15 mouse cellular contexts compared by ENCODE assay signal in the genomic region with DNA sequence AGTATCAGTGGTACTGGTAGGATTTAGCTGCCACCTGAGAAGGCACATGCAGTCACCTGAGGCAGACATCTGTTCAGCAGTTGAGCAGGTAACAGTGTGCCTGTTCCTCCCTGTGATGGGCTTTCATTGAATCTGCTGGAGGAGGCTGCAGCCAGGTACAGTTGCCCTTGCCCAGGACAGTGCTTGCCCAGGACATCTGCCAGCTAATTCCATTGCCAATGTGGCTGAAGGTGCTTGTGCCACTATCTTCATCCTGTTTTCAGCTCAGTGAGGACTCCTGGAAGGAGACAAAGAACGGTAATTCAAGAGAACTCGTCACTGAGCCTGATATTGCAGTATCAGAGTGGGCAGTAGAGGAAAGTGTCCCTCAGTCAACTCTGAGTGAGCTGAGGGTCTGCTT.
DNase-seq lines count a peak whose midpoint lies in the region; ATAC-seq and TF ChIP-seq lines count a peak whose summit lies in the region.
"Had no signal": no experiment of that assay in that cellular context is flagged by ENCODE, and none has a peak within 500 bp of the region (broad histone marks: within the 10 kb centered on the region; RNA-seq: fewer than 3 reads in every experiment).

No protein-coding gene starts in this region.

- no peak overlapping the region for H3K4me3 ChIP-seq in liver, adult 2 months (ENCODE audit: insufficient read depth, low read depth, low read length)
- H3K4me3 ChIP-seq in liver, embryonic 11.5 days (ENCODE audit: low read depth, low read length): no peak overlapping the region
- H3K4me3 ChIP-seq: embryonic facial prominence, embryonic 13.5 days; embryonic facial prominence, embryonic 15.5 days; erythroblast, embryonic 14.5 days; forebrain, embryonic 10.5 days had no signal

- no peaks in the 10 kb centered on the region for H3K79me2 ChIP-seq in liver, adult 2 months (ENCODE audit: control insufficient read depth, insufficient read depth, low read length)

- H3K27ac ChIP-seq in liver, adult 2 months (replicated peaks; ENCODE audit: insufficient read depth, low read depth, low read length): no peak overlapping the region
- H3K27ac ChIP-seq in liver, embryonic 11.5 days (ENCODE audit: low read depth, low read length): no peak overlapping the region
- H3K27ac ChIP-seq: embryonic facial prominence, embryonic 13.5 days; embryonic facial prominence, embryonic 15.5 days; forebrain, embryonic 10.5 days had no signal

- peak; percentile 68 to 71 for DNase-seq in cerebellum, postnatal 14 days
- peak; percentile 5 to 10 for DNase-seq in cerebellum, postnatal 36 days
- no peak for DNase-seq in cerebellum, postnatal 4 days (ENCODE audit: low spot score in 2 of 2)
- DNase-seq in liver, adult 2 months (ENCODE audit: extremely low read depth, low read depth, low spot score): peak; percentile 61
- DNase-seq in liver, embryonic 11.5 days (ENCODE audit: low spot score): no peak
- DNase-seq: cerebellum, adult 18-20 months; cerebellum, adult 9-10 months; embryo, embryonic 11 days had no signal

- no peaks in the 10 kb centered on the region for H3K9me3 ChIP-seq in liver, embryonic 11.5 days (ENCODE audit: control insufficient read depth, low read length)
- H3K9me3 ChIP-seq: embryonic facial prominence, embryonic 13.5 days; embryonic facial prominence, embryonic 15.5 days; forebrain, embryonic 10.5 days had no signal

- H3K4me1 ChIP-seq in liver, adult 2 months (ENCODE audit: control insufficient read depth, insufficient read depth, low read length): no peaks in the 10 kb centered on the region
- no peaks in the 10 kb centered on the region for H3K4me1 ChIP-seq in liver, embryonic 11.5 days (replicated peaks; ENCODE audit: control insufficient read depth, insufficient read depth, low read length)
- H3K4me1 ChIP-seq: embryonic facial prominence, embryonic 13.5 days; embryonic facial prominence, embryonic 15.5 days had no signal

- no peaks in the 10 kb centered on the region for H3K27me3 ChIP-seq in liver, adult 2 months (ENCODE audit: control insufficient read depth, insufficient read depth, low read length)
- no peaks in the 10 kb centered on the region for H3K27me3 ChIP-seq in liver, embryonic 11.5 days (replicated peaks; ENCODE audit: control insufficient read depth, insufficient read depth, low read length)
- H3K27me3 ChIP-seq: embryonic facial prominence, embryonic 13.5 days; embryonic facial prominence, embryonic 15.5 days had no signal

- no peak for TF ChIP-seq POLR2A in liver, adult 2 months (IDR thresholded peaks at IDR 0.05; ENCODE audit: extremely low read depth, insufficient read depth, low read length)

- ATAC-seq in cerebellum, adult (ENCODE audit: insufficient number of reproducible peaks, low FRiP score, low TSS enrichment): no peak
- no peak for ATAC-seq in liver, embryonic 11.5 days (replicated peaks; ENCODE audit: low FRiP score)
- ATAC-seq: forebrain, embryonic 14.5 days; forebrain, embryonic 16.5 days had no signal

- 88% methylated on average over 2 of the region's 2 CpGs for WGBS in liver, adult 2 months
- WGBS in liver, embryonic 11.5 days: 80% methylated on average over 2 of the region's 2 CpGs

- H3K4me2 ChIP-seq in liver, embryonic 11.5 days: no peak overlapping the region
- H3K4me2 ChIP-seq: embryonic facial prominence, embryonic 13.5 days; embryonic facial prominence, embryonic 15.5 days had no signal

- TF ChIP-seq CTCF in liver, adult 2 months (IDR thresholded peaks at IDR 0.05; ENCODE audit: low read depth, low read length): no peak

- H3K9ac ChIP-seq in liver, adult 2 months (ENCODE audit: low read depth, low read length): no peak overlapping the region
- H3K9ac ChIP-seq in liver, embryonic 11.5 days (ENCODE audit: low read depth, low read length): no peak overlapping the region
- H3K9ac ChIP-seq: embryonic facial prominence, embryonic 13.5 days; embryonic facial prominence, embryonic 15.5 days had no signal

- no peaks in the 10 kb centered on the region for H3K36me3 ChIP-seq in liver, adult 2 months (ENCODE audit: control insufficient read depth, insufficient read depth, low read length)
- no peaks in the 10 kb centered on the region for H3K36me3 ChIP-seq in liver, embryonic 11.5 days (ENCODE audit: control insufficient read depth, insufficient read depth, low read length)
- H3K36me3 ChIP-seq: embryonic facial prominence, embryonic 13.5 days; embryonic facial prominence, embryonic 15.5 days; forebrain, embryonic 10.5 days had no signal

Comparison
In these comparisons a context has a peak if more than half of its experiments do, and no peak if none do; other contexts are left out.
1. DNase-seq: peak in cerebellum, postnatal 14 days (2 of 2), cerebellum, postnatal 36 days (2 of 2) and liver, adult 2 months (single experiment); none in cerebellum, postnatal 4 days (0 of 2) and liver, embryonic 11.5 days (single experiment).